Mouse (Mus musculus): Measurements from ENCODE around the gene Mob3b. TPM values are rescaled to one million over a fixed set of nuclear protein-coding genes. Genes with fewer than 3 reads are reported as not detected.

Mob3b gene
- polyA plus RNA-seq, 1 experiment from 2014 or later: 29.5 TPM

- no peak overlapping the region for H3K4me3 ChIP-seq (replicated peaks)
- H3K4me1 ChIP-seq: peaks cover 4% of the 10 kb centered on the region
- H3K27ac ChIP-seq: no peak overlapping the region
- no peak overlapping the region for H3K4me2 ChIP-seq
- H3K9ac ChIP-seq: no peak overlapping the region
- WGBS: 77% methylated on average over 14 of the region's 14 CpGs
- no peaks in the 10 kb centered on the region for H3K9me3 ChIP-seq
- no peaks in the 10 kb centered on the region for H3K36me3 ChIP-seq
- no peaks in the 10 kb centered on the region for H3K27me3 ChIP-seq (replicated peaks)
- no peak for ATAC-seq (ENCODE audit: insufficient read depth, low FRiP score, low read depth)
Measured at GRCm38 (mm10) chr4:35105115-35105773, 52.0 kb downstream of the Mob3b start.

DNA sequence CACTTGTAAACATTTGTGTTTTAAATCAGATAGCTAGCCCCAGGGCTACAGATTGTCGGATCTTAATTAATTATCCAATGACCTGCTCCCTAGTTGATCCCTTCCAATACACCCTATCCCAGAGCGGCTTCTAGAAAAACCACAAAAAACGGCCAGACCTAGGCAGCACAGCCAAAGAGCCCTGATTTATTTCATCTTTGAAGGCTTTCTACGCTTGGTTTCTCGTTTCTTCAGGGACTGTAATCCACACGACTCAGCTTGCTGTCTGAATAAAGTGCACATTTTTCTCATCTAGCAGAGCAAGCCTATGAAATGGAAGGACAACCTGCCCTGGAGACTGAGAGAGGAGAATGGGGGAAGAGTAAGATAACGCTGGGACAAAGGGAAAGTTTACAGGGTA, 56.1 kb downstream of the Mob3b start:
- H3K4me3 ChIP-seq (replicated peaks): no peak overlapping the region
- H3K27me3 ChIP-seq (replicated peaks): no peaks in the 10 kb centered on the region
- no peaks in the 10 kb centered on the region for H3K36me3 ChIP-seq
- 40% methylated on average over 7 of the region's 7 CpGs for WGBS
- ATAC-seq (ENCODE audit: insufficient read depth, low FRiP score, low read depth): no peak
- no peak overlapping the region for H3K4me2 ChIP-seq
- no peak overlapping the region for H3K27ac ChIP-seq
- peaks cover 22% of the 10 kb centered on the region for H3K4me1 ChIP-seq
- H3K9ac ChIP-seq: no peak overlapping the region
- no peaks in the 10 kb centered on the region for H3K9me3 ChIP-seq

DNA sequence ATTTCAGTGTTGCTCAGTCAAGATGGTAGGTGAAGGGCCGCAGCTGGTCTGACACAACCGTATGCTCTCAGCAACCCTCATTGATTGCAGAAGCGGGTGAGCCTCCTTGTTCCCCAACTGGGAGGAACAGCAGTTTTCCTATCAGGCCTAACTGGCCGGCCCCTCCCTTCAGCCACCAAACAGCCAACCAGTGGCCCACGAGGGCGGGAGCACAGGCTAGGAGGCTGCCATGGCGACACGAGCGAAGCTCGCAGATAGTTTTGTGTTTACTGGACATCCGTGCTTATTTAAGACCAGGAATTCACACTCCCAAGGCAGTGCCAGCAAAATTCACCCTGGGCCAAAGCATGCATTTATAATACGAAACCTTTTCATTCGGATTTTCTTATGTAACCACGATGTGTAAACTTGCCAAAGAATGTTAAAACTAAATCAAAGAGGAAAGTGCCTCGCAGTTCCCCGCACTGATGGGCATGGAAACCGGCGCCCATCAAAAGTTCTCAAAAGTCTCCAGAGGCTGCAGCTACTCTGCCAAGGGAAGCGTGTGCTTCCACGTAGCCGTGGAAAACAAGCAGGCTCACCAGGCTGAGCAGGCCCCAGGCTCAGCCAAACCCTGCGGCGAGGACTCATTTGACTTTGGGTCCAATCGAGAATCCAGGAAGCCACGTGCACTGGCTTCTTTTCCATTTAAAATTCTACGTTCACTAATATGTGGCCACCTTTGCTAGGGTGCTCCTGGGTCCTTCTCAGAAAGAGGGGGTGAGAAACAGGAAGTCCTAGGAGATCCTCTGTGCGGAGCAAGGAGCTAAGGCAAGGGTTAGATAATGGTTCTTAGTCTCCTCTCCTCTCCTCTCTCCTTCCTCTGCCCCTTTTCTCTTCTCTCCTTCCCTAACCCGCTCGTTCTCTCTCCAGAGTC, 57.2 kb downstream of the Mob3b start:
- no peaks in the 10 kb centered on the region for H3K27me3 ChIP-seq (replicated peaks)
- 10% methylated on average over 29 of the region's 29 CpGs for WGBS
- peak overlapping the region; percentile 59 for H3K4me2 ChIP-seq
- H3K36me3 ChIP-seq: no peaks in the 10 kb centered on the region
- peaks cover 27% of the 10 kb centered on the region for H3K4me1 ChIP-seq
- H3K27ac ChIP-seq: peak overlapping the region; percentile 64
- H3K9me3 ChIP-seq: no peaks in the 10 kb centered on the region
- no peak overlapping the region for H3K9ac ChIP-seq
- peak; percentile 86 for ATAC-seq (ENCODE audit: insufficient read depth, low FRiP score, low read depth)
- peak overlapping the region; percentile 32 for H3K4me3 ChIP-seq (replicated peaks)

GRCm38 (mm10) chr4:35099210-35099864, 57.9 kb downstream of the Mob3b start:
- H3K4me3 ChIP-seq (replicated peaks): peak overlapping the region; percentile 32
- no peaks in the 10 kb centered on the region for H3K27me3 ChIP-seq (replicated peaks)
- H3K36me3 ChIP-seq: no peaks in the 10 kb centered on the region
- ATAC-seq (ENCODE audit: insufficient read depth, low FRiP score, low read depth): no peak
- H3K4me1 ChIP-seq: peaks cover 27% of the 10 kb centered on the region
- H3K9ac ChIP-seq: no peak overlapping the region
- H3K27ac ChIP-seq: peak overlapping the region; percentile 64; the same call in 1 of the 2 replicates
- WGBS: 17% methylated on average over 17 of the region's 17 CpGs
- no peaks in the 10 kb centered on the region for H3K9me3 ChIP-seq
- H3K4me2 ChIP-seq: peak overlapping the region; percentile 59

GRCm38 (mm10) chr4:35098552-35098951, 58.7 kb downstream of the Mob3b start:
- peak; percentile 35; the same call in 1 of the 2 replicates for ATAC-seq (ENCODE audit: insufficient read depth, low FRiP score, low read depth)
- WGBS: 67% methylated on average over 6 of the region's 6 CpGs

DNA sequence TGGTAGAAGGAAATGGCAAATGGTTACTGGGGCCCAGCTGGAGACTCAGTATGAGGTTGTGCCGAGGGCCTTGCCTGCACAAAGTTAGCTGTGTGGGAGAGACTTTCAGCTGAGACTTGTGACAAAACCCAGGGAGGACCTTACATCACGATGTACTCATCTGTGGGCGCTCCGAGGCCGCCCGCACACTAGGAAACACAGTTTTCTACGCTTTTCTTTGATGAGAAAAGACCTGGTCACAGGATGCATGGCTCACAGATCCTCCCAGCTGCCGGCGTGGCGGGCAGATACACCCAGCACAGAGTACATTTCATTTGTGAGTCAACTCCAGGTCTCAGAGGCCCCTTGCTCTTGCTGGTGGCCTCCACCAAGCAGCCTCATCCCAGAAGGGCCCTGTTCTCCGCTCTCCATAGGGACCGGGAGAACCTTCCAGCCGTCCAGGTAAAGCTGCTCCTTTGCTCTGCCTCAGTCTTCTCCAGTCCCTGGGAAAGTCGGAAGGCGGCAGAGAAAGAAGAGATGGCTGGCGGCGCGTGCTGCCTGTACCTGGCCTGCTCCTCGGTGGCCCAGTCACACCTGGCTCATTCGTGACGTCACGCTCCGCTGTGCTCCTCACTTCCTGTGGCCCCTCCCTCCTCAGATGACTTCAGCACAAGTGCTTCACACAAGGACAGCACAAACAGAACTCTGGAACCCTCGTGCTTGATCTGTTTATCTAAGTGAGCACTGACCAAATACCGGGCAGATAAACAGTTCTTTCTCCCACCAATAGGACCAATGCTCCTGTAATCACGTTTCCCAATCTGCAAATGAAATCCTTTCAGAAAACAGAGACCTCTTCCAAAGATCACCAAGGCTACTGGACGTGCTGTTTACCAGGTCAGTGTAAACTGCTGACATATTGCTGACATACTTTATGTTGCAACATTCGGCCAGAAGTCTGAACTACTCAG, 60.8 kb downstream of the Mob3b start:
- no peak overlapping the region for H3K4me3 ChIP-seq (replicated peaks)
- H3K27me3 ChIP-seq (replicated peaks): no peaks in the 10 kb centered on the region
- no peaks in the 10 kb centered on the region for H3K36me3 ChIP-seq
- ATAC-seq (ENCODE audit: insufficient read depth, low FRiP score, low read depth): peak; percentile 29; the same call in 1 of the 2 replicates
- H3K27ac ChIP-seq: peak overlapping the region; percentile 42
- H3K9me3 ChIP-seq: no peaks in the 10 kb centered on the region
- no peak overlapping the region for H3K9ac ChIP-seq
- H3K4me2 ChIP-seq: 0 out of 2 replicates have a peak overlapping the region, but pooled peaks have one; percentile 5
- WGBS: 65% methylated on average over 28 of the region's 28 CpGs
- peaks cover 27% of the 10 kb centered on the region for H3K4me1 ChIP-seq

More at GRCm38 (mm10) chr4:35098552-35098951, 58.7 kb downstream of the Mob3b start:
- H3K36me3 ChIP-seq: no peaks in the 10 kb centered on the region
- H3K27me3 ChIP-seq (replicated peaks): no peaks in the 10 kb centered on the region
- H3K9ac ChIP-seq: no peak overlapping the region
- no peak overlapping the region for H3K27ac ChIP-seq
- no peaks in the 10 kb centered on the region for H3K9me3 ChIP-seq
- H3K4me3 ChIP-seq (replicated peaks): no peak overlapping the region
- H3K4me2 ChIP-seq: no peak overlapping the region; the same call in 1 of the 2 replicates
- peaks cover 27% of the 10 kb centered on the region for H3K4me1 ChIP-seq

DNA sequence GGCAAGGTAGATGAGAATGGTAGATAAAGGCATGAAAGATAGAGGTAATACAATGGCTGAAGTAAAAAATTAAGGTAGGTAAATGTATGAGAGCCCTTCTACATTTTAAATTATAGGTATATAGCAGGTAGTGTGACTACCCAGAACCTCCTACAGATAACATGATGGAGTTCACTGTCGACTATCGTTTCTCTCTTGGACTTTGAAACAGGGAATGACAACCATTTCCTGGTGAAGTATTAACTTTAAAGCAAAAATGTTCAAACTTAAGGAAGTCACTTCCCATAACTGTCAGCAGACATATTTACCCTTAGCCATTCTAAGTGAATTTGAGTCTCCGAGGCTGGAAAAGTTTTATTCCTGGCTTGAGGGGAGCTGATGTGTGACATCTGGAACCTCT, 64.8 kb downstream of the Mob3b start:
- Histone ChIP-seq H3K27ac (no peak overlapping the region), H3K4me1 (peaks cover 19% of the 10 kb centered on the region; the same call in 1 of the 2 replicates), H3K4me2 (no peak overlapping the region), H3K9me3 (no peaks in the 10 kb centered on the region), H3K4me3 (replicated peaks) (no peak overlapping the region), H3K27me3 (replicated peaks) (no peaks in the 10 kb centered on the region), H3K36me3 (no peaks in the 10 kb centered on the region), H3K9ac (no peak overlapping the region)
- WGBS: 44% methylated on average over 3 of the region's 3 CpGs
- ATAC-seq (ENCODE audit: insufficient read depth, low FRiP score, low read depth): no peak

- H3K36me3 ChIP-seq: no peaks in the 10 kb centered on the region
- H3K9me3 ChIP-seq: no peaks in the 10 kb centered on the region
- H3K4me2 ChIP-seq: no peak overlapping the region
- ATAC-seq (ENCODE audit: insufficient read depth, low FRiP score, low read depth): no peak
- no peak overlapping the region for H3K27ac ChIP-seq
- no peaks in the 10 kb centered on the region for H3K27me3 ChIP-seq (replicated peaks)
- no peak overlapping the region for H3K9ac ChIP-seq
- H3K4me1 ChIP-seq: peaks cover 9% of the 10 kb centered on the region; the same call in 1 of the 2 replicates
- WGBS: 68% methylated on average over 13 of the region's 13 CpGs
- H3K4me3 ChIP-seq (replicated peaks): no peak overlapping the region
Measured at GRCm38 (mm10) chr4:35091157-35091784, 66.0 kb downstream of the Mob3b start.

DNA sequence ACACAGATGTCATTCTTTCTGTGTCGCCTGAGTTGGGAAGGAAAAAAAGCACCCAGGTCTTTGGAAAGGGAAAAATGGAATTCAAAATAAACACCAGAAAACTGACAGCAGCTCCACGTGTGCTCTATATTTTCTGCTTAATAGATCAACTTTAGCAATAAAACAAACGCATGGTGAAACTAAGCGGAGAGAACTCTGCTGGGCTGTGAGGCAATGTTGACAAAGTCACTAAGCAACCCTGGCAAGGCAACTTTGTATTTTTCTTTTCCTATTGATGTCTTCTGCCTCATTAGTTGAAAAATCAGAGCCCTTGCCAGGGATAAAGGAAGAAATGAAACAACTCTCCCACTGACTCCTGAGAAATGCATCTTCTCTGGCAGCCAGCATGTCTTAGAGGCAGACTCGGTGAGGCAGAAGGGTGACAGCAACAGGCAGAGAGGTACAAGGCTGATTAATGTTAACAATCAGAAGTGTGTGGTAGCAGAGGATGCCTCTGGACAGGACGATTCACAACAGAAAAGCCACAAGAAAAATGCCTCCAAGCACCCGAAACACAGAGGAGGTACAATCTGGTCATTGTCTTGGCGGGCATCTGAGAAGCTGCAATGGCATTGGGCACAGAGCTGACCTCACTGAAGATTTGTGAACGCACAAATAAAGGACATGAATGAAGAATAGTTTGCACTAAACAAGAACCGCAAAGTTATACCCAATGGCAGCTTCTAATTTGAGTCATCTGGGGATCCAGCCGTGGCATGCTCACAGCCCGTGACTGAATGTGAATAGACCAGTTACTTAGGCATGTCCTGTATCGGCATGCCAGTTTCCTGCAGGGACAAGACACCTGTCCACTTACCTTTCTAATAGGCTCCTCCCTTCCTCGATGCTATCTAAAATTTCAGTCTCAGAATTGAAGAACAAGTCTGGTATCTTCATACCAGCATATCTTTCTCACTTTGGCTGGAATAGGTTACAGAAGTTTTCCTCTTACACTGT, 67.7 kb downstream of the Mob3b start:
- Histone ChIP-seq H3K27me3 (replicated peaks) (no peaks in the 10 kb centered on the region), H3K4me2 (no peak overlapping the region), H3K4me3 (replicated peaks) (no peak overlapping the region), H3K36me3 (no peaks in the 10 kb centered on the region), H3K27ac (no peak overlapping the region), H3K9me3 (no peaks in the 10 kb centered on the region), H3K9ac (no peak overlapping the region), H3K4me1 (peaks cover 3% of the 10 kb centered on the region; the same call in 1 of the 2 replicates)
- WGBS: 61% methylated on average over 14 of the region's 14 CpGs
- no peak for ATAC-seq (ENCODE audit: insufficient read depth, low FRiP score, low read depth)
